Mouse (Mus musculus): ENCODE measurements around the gene Gm17728. TPM values are rescaled to one million over a fixed set of nuclear protein-coding genes. Genes with fewer than 3 reads are reported as not detected.
"Not testable (repeated sequence)": the region's sequence is repeated elsewhere in the genome, so short reads cannot be mapped to it uniquely, and the experiment has no call there.

The Gm17728 gene
- polyA plus RNA-seq (2015; fragmentation: Nextera tagmentation; extraction: Ambion mirVana): 0.81 TPM in 1 of 2 replicates, not detected in the other

GRCm38 (mm10) chr17:9421760-9422159 lies at the start of gene Gm17728:
Gm17728 (plus strand) TSS chr17:9422060.
- H3K27me3 ChIP-seq; H3K36me3 ChIP-seq; H3K4me1 ChIP-seq; H3K9ac ChIP-seq; H3K4me3 ChIP-seq (replicated peaks); H3K9me3 ChIP-seq (replicated peaks); H3K4me2 ChIP-seq (replicated peaks); ATAC-seq (ENCODE audit: insufficient number of reproducible peaks, low FRiP score, low TSS enrichment, low read depth); H3K27ac ChIP-seq (replicated peaks): not testable (repeated sequence)
- 89% methylated on average over 8 of the region's 8 CpGs for WGBS

GRCm38 (mm10) chr17:9397493-9397892 lies 24.4 kb upstream of the Gm17728 start:
- no peaks in the 10 kb centered on the region for H3K36me3 ChIP-seq
- H3K9ac ChIP-seq: no peak overlapping the region
- H3K4me1 ChIP-seq: no peaks in the 10 kb centered on the region
- no peaks in the 10 kb centered on the region for H3K9me3 ChIP-seq (replicated peaks)
- H3K27ac ChIP-seq (replicated peaks): no peak overlapping the region
- no peaks in the 10 kb centered on the region for H3K27me3 ChIP-seq
- H3K4me3 ChIP-seq (replicated peaks): no peak overlapping the region
- ATAC-seq (ENCODE audit: insufficient number of reproducible peaks, low FRiP score, low TSS enrichment, low read depth): no peak
- no peak overlapping the region for H3K4me2 ChIP-seq (replicated peaks)
- 74% methylated on average over 7 of the region's 7 CpGs for WGBS

GRCm38 (mm10) chr17:9398551-9398950 lies 23.3 kb upstream of the Gm17728 start:
- no peak overlapping the region for H3K27ac ChIP-seq (replicated peaks)
- H3K4me3 ChIP-seq (replicated peaks): no peak overlapping the region
- H3K9me3 ChIP-seq (replicated peaks): no peaks in the 10 kb centered on the region
- ATAC-seq (ENCODE audit: insufficient number of reproducible peaks, low FRiP score, low TSS enrichment, low read depth): no peak
- H3K4me2 ChIP-seq (replicated peaks): no peak overlapping the region
- H3K27me3 ChIP-seq: no peaks in the 10 kb centered on the region
- WGBS: 20% methylated on average over 4 of the region's 4 CpGs
- no peak overlapping the region for H3K9ac ChIP-seq
- H3K4me1 ChIP-seq: no peaks in the 10 kb centered on the region
- no peaks in the 10 kb centered on the region for H3K36me3 ChIP-seq

- H3K4me2 ChIP-seq (replicated peaks): no peak overlapping the region
These were observed 17.9 kb upstream of the Gm17728 start for GRCm38 (mm10) chr17:9403991-9404390.

GRCm38 (mm10) chr17:9407640-9408039 lies 14.2 kb upstream of the Gm17728 start:
- 0 out of 2 replicates have a peak, but pooled peaks cover 3% of the 10 kb centered on the region for H3K27me3 ChIP-seq
- H3K4me2 ChIP-seq (replicated peaks): no peak overlapping the region
- H3K4me3 ChIP-seq (replicated peaks): no peak overlapping the region
- no peak for ATAC-seq (ENCODE audit: insufficient number of reproducible peaks, low FRiP score, low TSS enrichment, low read depth)
- H3K9ac ChIP-seq: no peak overlapping the region
- WGBS: 37% methylated on average over 6 of the region's 6 CpGs
- H3K36me3 ChIP-seq: no peaks in the 10 kb centered on the region
- H3K4me1 ChIP-seq: no peaks in the 10 kb centered on the region
- no peak overlapping the region for H3K27ac ChIP-seq (replicated peaks)
- no peaks in the 10 kb centered on the region for H3K9me3 ChIP-seq (replicated peaks)

More at GRCm38 (mm10) chr17:9403991-9404390, 17.9 kb upstream of the Gm17728 start:
- no peak for ATAC-seq (ENCODE audit: insufficient number of reproducible peaks, low FRiP score, low TSS enrichment, low read depth)
- Histone ChIP-seq H3K4me3 (replicated peaks) (no peak overlapping the region), H3K27me3 (0 out of 2 replicates have a peak, but pooled peaks cover 3% of the 10 kb centered on the region), H3K4me1 (no peaks in the 10 kb centered on the region), H3K9me3 (replicated peaks) (no peaks in the 10 kb centered on the region), H3K36me3 (no peaks in the 10 kb centered on the region), H3K9ac (no peak overlapping the region), H3K27ac (replicated peaks) (no peak overlapping the region)
- WGBS: 78% methylated on average over 3 of the region's 3 CpGs

GRCm38 (mm10) chr17:9419016-9419415 lies 2.8 kb upstream of the Gm17728 start:
- H3K4me1 ChIP-seq: no peaks in the 10 kb centered on the region
- no peaks in the 10 kb centered on the region for H3K9me3 ChIP-seq (replicated peaks)
- H3K4me3 ChIP-seq (replicated peaks): no peak overlapping the region
- no peak overlapping the region for H3K4me2 ChIP-seq (replicated peaks)
- H3K27me3 ChIP-seq: no peaks in the 10 kb centered on the region
- H3K36me3 ChIP-seq: no peaks in the 10 kb centered on the region
- no peak overlapping the region for H3K9ac ChIP-seq
- no peak for ATAC-seq (ENCODE audit: insufficient number of reproducible peaks, low FRiP score, low TSS enrichment, low read depth)
- WGBS: 73% methylated on average over 2 of the region's 2 CpGs
- no peak overlapping the region for H3K27ac ChIP-seq (replicated peaks)

- H3K27ac ChIP-seq (replicated peaks): no peak overlapping the region
- H3K27me3 ChIP-seq: no peaks in the 10 kb centered on the region
- H3K4me3 ChIP-seq (replicated peaks): no peak overlapping the region
- no peaks in the 10 kb centered on the region for H3K4me1 ChIP-seq
- WGBS: 66% methylated on average over 7 of the region's 7 CpGs
- no peak overlapping the region for H3K9ac ChIP-seq
- no peak for ATAC-seq (ENCODE audit: insufficient number of reproducible peaks, low FRiP score, low TSS enrichment, low read depth)
- no peak overlapping the region for H3K4me2 ChIP-seq (replicated peaks)
- H3K9me3 ChIP-seq (replicated peaks): no peaks in the 10 kb centered on the region
- H3K36me3 ChIP-seq: no peaks in the 10 kb centered on the region
These were observed 6.6 kb downstream of the Gm17728 start for GRCm38 (mm10) chr17:9428374-9428994.

- no peaks in the 10 kb centered on the region for H3K27me3 ChIP-seq
- H3K9ac ChIP-seq: no peak overlapping the region
- WGBS: 81% methylated on average over 4 of the region's 4 CpGs
- H3K4me2 ChIP-seq (replicated peaks): no peak overlapping the region
- no peak overlapping the region for H3K4me3 ChIP-seq (replicated peaks)
- no peaks in the 10 kb centered on the region for H3K4me1 ChIP-seq
- no peak for ATAC-seq (ENCODE audit: insufficient number of reproducible peaks, low FRiP score, low TSS enrichment, low read depth)
- no peaks in the 10 kb centered on the region for H3K9me3 ChIP-seq (replicated peaks)
- no peak overlapping the region for H3K27ac ChIP-seq (replicated peaks)
- H3K36me3 ChIP-seq: no peaks in the 10 kb centered on the region
These were observed 18.3 kb downstream of the Gm17728 start for GRCm38 (mm10) chr17:9439997-9440655.

- Histone ChIP-seq H3K27ac (replicated peaks) (no peak overlapping the region), H3K27me3 (no peaks in the 10 kb centered on the region), H3K36me3 (no peaks in the 10 kb centered on the region), H3K9me3 (replicated peaks) (no peaks in the 10 kb centered on the region; the same call in 1 of the 2 replicates), H3K4me2 (replicated peaks) (no peak overlapping the region), H3K9ac (no peak overlapping the region), H3K4me3 (replicated peaks) (no peak overlapping the region), H3K4me1 (no peaks in the 10 kb centered on the region)
- no peak for ATAC-seq (ENCODE audit: insufficient number of reproducible peaks, low FRiP score, low TSS enrichment, low read depth)
- WGBS: 82% methylated on average over 5 of the region's 5 CpGs
These were observed 34.5 kb downstream of the Gm17728 start for GRCm38 (mm10) chr17:9456406-9456805.

GRCm38 (mm10) chr17:9460904-9461303 lies 39.0 kb downstream of the Gm17728 start:
- H3K36me3 ChIP-seq: no peaks in the 10 kb centered on the region
- 70% methylated on average over 2 of the region's 2 CpGs for WGBS
- ATAC-seq (ENCODE audit: insufficient number of reproducible peaks, low FRiP score, low TSS enrichment, low read depth): no peak

More at GRCm38 (mm10) chr17:9460904-9461303, 39.0 kb downstream of the Gm17728 start:
- H3K27ac ChIP-seq (replicated peaks): no peak overlapping the region
- H3K9me3 ChIP-seq (replicated peaks): no peaks in the 10 kb centered on the region
- no peak overlapping the region for H3K4me3 ChIP-seq (replicated peaks)
- no peak overlapping the region for H3K4me2 ChIP-seq (replicated peaks)
- H3K9ac ChIP-seq: no peak overlapping the region
- no peaks in the 10 kb centered on the region for H3K27me3 ChIP-seq
- H3K4me1 ChIP-seq: no peaks in the 10 kb centered on the region

All from embryonic facial prominence, embryonic 15.5 days (tissue).